Mouse (Mus musculus) ZHBTc4 (cell line): ENCODE data around the gene Ly6f.

Source experiments
- DNase-seq: peaks from one replicate; pipeline ENCODE4 v3.0.0-alpha.2; 2011; ENCODE audit warnings: low read depth, low spot score

Gene Ly6f

GRCm38 (mm10) chr15:75268121-75268520, at the start of gene Ly6f:
Gene Ly6f (plus strand): TSS chr15:75268421.
- no peak for DNase-seq

GRCm38 (mm10) chr15:75221942-75222341, 46.3 kb upstream of the Ly6f start:
- no peak for DNase-seq

GRCm38 (mm10) chr15:75237736-75238288, 30.4 kb upstream of the Ly6f start:
- no peak for DNase-seq

GRCm38 (mm10) chr15:75240558-75240957, 27.7 kb upstream of the Ly6f start:
- no peak for DNase-seq

GRCm38 (mm10) chr15:75242756-75243640, 25.2 kb upstream of the Ly6f start:
- no peak for DNase-seq

GRCm38 (mm10) chr15:75254671-75255070, 13.6 kb upstream of the Ly6f start:
- no peak for DNase-seq

GRCm38 (mm10) chr15:75265863-75266262, 2.4 kb upstream of the Ly6f start:
- no peak for DNase-seq

GRCm38 (mm10) chr15:75266626-75267025, 1.6 kb upstream of the Ly6f start:
- DNase-seq = no peak

- DNase-seq = no peak
These were observed 952 bp downstream of the Ly6f start for GRCm38 (mm10) chr15:75268916-75269829.

GRCm38 (mm10) chr15:75270169-75270568, 1.9 kb downstream of the Ly6f start:
- peak; percentile 29 for DNase-seq

GRCm38 (mm10) chr15:75270691-75271362, 2.6 kb downstream of the Ly6f start:
- DNase-seq = no peak

GRCm38 (mm10) chr15:75271426-75271825, 3.2 kb downstream of the Ly6f start:
- DNase-seq = no peak

- no peak for DNase-seq
These were observed 3.7 kb downstream of the Ly6f start for GRCm38 (mm10) chr15:75271891-75272290.

GRCm38 (mm10) chr15:75281991-75282390, 13.8 kb downstream of the Ly6f start:
- DNase-seq = peak; percentile 67

- DNase-seq = peak; percentile 47
These were observed 18.3 kb downstream of the Ly6f start for GRCm38 (mm10) chr15:75286512-75286911.

- no peak for DNase-seq
These were observed 24.2 kb downstream of the Ly6f start for GRCm38 (mm10) chr15:75292377-75292776.

GRCm38 (mm10) chr15:75293873-75294385, 25.7 kb downstream of the Ly6f start:
- DNase-seq = no peak

GRCm38 (mm10) chr15:75306101-75306500, 37.9 kb downstream of the Ly6f start:
- no peak for DNase-seq

- no peak for DNase-seq
These were observed 41.0 kb downstream of the Ly6f start for GRCm38 (mm10) chr15:75309186-75309585.

- no peak for DNase-seq
These were observed 41.7 kb downstream of the Ly6f start for GRCm38 (mm10) chr15:75309946-75310345.

GRCm38 (mm10) chr15:75314421-75314820, 46.2 kb downstream of the Ly6f start:
- no peak for DNase-seq
